Mouse (Mus musculus): Measurements from ENCODE around the gene Shroom3. TPM values are rescaled to one million over a fixed set of nuclear protein-coding genes. Genes with fewer than 3 reads are reported as not detected.

Shroom3 gene
- polyA plus RNA-seq, 1 experiment, result 0.38 TPM

DNA sequence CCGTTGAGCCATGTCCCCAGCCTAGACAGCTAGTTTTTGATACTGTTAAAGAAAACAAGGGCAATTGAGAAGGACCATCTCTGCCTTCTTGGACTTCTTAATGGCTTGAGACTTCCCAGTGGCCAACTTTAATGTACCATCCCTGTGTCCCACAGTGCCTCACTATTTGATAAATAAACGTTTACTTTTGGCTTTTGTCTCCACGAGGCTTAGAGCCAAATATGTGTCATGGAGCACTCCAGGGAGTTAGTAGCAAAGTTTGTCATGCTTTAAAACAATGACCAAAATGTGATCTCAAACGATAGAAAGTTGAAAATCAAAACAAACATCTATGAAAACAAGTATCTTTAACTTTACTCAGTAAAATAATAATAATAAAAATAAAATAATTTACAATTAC lies 83.1 kb downstream of the Shroom3 start:
- no peak overlapping the region for H3K4me3 ChIP-seq (replicated peaks)
- no peaks in the 10 kb centered on the region for H3K4me1 ChIP-seq
- TF ChIP-seq FLI1 (IDR thresholded peaks at IDR 0.05; ENCODE audit: low read length), result no peak
- TF ChIP-seq GATA1 (IDR thresholded peaks at IDR 0.05; ENCODE audit: borderline replicate concordance, low read length), result no peak
- H3K36me3 ChIP-seq (replicated peaks; ENCODE audit: low read length), result no peaks in the 10 kb centered on the region
- H3K9me3 ChIP-seq, result peaks cover 24% of the 10 kb centered on the region
- H3K27me3 ChIP-seq (replicated peaks), result no peaks in the 10 kb centered on the region

DNA sequence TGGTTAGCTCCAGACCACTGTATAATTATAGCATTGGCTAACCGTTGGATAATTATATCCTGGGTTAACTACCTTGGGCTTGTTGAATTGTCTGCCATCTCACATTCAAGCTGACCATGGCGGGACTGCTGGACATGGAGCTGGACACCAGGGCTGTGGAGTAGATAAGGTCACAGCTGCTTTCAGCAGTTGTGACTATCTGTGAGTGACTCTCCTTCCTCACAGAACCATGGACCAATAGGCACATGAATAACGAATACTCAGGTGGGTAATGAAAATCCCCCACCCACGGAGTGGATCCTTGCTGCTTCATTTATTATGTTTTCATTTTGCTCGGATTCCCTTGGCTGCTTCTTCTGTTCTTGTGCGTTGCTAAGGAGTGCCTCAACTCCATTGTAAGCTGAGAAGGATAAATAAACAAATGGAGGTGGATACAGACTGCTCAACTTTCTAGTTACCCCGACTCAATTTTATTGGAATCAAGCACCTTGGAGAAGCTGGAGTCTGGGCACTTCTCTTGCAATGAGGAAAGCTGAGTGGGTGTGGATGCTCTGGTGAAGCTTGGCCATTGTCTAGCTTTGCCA lies 84.1 kb downstream of the Shroom3 start:
- H3K27me3 ChIP-seq (replicated peaks), result no peaks in the 10 kb centered on the region
- H3K9me3 ChIP-seq, result peaks cover 24% of the 10 kb centered on the region
- no peaks in the 10 kb centered on the region for H3K4me1 ChIP-seq
- H3K4me3 ChIP-seq (replicated peaks), result no peak overlapping the region
- H3K36me3 ChIP-seq (replicated peaks; ENCODE audit: low read length), result no peaks in the 10 kb centered on the region
- TF ChIP-seq FLI1 (IDR thresholded peaks at IDR 0.05; ENCODE audit: low read length) (no peak), GATA1 (IDR thresholded peaks at IDR 0.05; ENCODE audit: borderline replicate concordance, low read length) (no peak)

DNA sequence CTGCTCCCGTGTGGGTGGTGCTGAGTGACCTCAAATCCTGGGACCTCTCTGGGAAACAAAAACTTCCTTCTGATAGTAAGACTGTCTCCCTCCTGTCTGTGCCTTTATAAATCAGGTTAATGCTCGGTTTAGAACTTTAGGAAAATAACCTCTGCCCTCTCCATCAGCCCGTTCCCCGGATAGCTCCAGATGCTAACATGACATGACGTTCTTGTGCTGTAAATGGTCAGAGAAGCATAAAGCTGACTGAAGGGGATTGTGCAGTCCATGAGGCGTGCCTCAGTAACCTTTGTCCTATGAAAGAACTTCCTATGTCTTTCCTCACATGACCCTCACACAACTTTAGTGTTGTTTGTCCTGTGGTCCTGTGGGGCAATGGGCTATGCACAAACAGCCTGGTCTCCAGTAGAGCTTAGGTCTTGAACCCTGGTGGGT lies 84.6 kb downstream of the Shroom3 start:
- Histone ChIP-seq H3K36me3 (replicated peaks; ENCODE audit: low read length) (no peaks in the 10 kb centered on the region), H3K4me1 (no peaks in the 10 kb centered on the region), H3K4me3 (replicated peaks) (no peak overlapping the region), H3K27me3 (replicated peaks) (no peaks in the 10 kb centered on the region), H3K9me3 (peaks cover 24% of the 10 kb centered on the region)
- TF ChIP-seq GATA1 (IDR thresholded peaks at IDR 0.05; ENCODE audit: borderline replicate concordance, low read length), result no peak
- TF ChIP-seq FLI1 (IDR thresholded peaks at IDR 0.05; ENCODE audit: low read length), result no peak

DNA sequence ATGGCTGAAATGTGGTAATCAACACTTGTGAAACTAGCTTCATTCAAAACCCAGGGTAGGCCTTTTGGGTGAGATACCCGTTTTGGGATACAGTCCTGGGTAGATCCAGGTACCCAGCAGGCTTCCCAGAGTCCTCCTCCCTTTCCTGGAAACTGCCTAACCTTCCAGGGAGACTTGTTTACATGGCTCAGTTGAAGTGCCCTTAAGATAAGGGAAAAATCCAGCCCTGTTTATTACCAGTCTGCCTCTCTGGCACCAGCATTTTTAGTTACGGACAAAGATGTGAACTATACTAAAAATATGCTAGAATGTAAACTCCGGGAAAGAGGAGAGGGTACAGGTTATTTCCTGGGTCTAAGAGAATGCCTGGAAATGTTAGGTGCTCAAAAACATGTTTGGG lies 90.6 kb downstream of the Shroom3 start:
- Histone ChIP-seq H3K4me1 (no peaks in the 10 kb centered on the region), H3K36me3 (replicated peaks; ENCODE audit: low read length) (no peaks in the 10 kb centered on the region), H3K27me3 (replicated peaks) (no peaks in the 10 kb centered on the region), H3K9me3 (peaks cover 21% of the 10 kb centered on the region), H3K4me3 (replicated peaks) (no peak overlapping the region)
- TF ChIP-seq FLI1 (IDR thresholded peaks at IDR 0.05; ENCODE audit: low read length), result no peak
- no peak for TF ChIP-seq GATA1 (IDR thresholded peaks at IDR 0.05; ENCODE audit: borderline replicate concordance, low read length)

DNA sequence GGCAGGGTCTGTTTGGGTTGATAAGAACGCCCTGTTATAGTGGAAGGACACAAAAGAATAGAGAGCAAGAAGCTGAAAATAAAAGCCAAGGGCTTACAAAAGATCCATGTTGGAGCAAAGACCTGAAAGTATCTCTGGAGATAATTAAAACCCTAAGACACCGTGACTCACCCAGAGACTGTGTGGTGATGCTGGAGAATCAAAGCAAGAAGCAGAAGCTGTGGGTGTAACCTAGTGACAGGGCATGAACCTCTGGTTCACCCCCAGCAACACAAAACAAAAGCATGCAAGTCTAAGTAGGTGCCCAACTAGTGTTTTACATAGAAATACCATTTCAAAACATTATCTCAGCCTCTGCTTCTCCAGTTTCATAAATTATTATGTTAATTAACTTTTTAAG lies 91.2 kb downstream of the Shroom3 start:
- Histone ChIP-seq H3K36me3 (replicated peaks; ENCODE audit: low read length) (no peaks in the 10 kb centered on the region), H3K4me1 (no peaks in the 10 kb centered on the region), H3K9me3 (peaks cover 17% of the 10 kb centered on the region), H3K27me3 (replicated peaks) (no peaks in the 10 kb centered on the region), H3K4me3 (replicated peaks) (no peak overlapping the region)
- no peak for TF ChIP-seq FLI1 (IDR thresholded peaks at IDR 0.05; ENCODE audit: low read length)
- no peak for TF ChIP-seq GATA1 (IDR thresholded peaks at IDR 0.05; ENCODE audit: borderline replicate concordance, low read length)

DNA sequence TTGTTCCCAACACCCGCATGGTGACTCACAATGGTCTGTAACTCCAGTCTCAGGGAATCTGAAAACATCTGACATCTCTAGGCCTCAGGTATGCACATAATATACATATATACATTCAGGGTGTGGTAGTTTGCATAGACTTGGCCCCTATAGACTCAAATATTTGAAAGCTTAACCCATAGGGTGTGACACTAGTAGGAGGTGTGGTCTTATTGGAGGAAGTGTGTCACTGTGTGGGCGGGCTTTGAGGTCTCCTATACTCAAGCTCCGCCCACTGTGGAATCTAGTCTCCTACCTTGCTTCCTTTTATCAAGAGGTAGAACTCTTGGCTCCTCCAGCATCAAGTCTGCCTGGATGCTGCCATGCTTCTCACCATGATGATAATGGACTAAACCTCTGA lies 91.7 kb downstream of the Shroom3 start:
- no peaks in the 10 kb centered on the region for H3K36me3 ChIP-seq (replicated peaks; ENCODE audit: low read length)
- H3K4me1 ChIP-seq, result no peaks in the 10 kb centered on the region
- no peaks in the 10 kb centered on the region for H3K27me3 ChIP-seq (replicated peaks)
- H3K9me3 ChIP-seq, result peaks cover 12% of the 10 kb centered on the region
- H3K4me3 ChIP-seq (replicated peaks), result no peak overlapping the region
- TF ChIP-seq GATA1 (IDR thresholded peaks at IDR 0.05; ENCODE audit: borderline replicate concordance, low read length) (no peak), FLI1 (IDR thresholded peaks at IDR 0.05; ENCODE audit: low read length) (no peak)

DNA sequence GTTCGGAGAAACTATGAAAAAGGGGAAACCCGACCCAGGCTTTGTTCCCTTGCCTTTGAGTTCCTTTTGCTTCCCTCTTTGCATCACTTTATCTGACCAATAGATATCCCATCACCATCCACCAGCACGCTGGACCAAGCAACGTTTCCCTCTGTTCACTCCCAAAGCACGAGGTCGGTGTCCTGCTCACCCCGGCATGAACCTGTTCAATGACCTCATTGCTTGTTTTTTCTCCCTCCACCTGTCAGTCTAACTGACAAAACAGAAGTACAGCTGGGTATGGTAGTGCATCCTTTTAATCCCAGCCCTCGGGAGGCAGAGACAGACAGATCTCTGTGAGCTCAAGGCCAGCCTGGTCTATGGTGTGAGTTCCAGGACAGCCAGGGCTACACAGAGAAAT lies 95.2 kb downstream of the Shroom3 start:
- Histone ChIP-seq H3K4me1 (no peaks in the 10 kb centered on the region), H3K9me3 (peaks cover 11% of the 10 kb centered on the region), H3K4me3 (replicated peaks) (no peak overlapping the region), H3K27me3 (replicated peaks) (no peaks in the 10 kb centered on the region), H3K36me3 (replicated peaks; ENCODE audit: low read length) (no peaks in the 10 kb centered on the region)
- no peak for TF ChIP-seq FLI1 (IDR thresholded peaks at IDR 0.05; ENCODE audit: low read length)
- TF ChIP-seq GATA1 (IDR thresholded peaks at IDR 0.05; ENCODE audit: borderline replicate concordance, low read length), result no peak

DNA sequence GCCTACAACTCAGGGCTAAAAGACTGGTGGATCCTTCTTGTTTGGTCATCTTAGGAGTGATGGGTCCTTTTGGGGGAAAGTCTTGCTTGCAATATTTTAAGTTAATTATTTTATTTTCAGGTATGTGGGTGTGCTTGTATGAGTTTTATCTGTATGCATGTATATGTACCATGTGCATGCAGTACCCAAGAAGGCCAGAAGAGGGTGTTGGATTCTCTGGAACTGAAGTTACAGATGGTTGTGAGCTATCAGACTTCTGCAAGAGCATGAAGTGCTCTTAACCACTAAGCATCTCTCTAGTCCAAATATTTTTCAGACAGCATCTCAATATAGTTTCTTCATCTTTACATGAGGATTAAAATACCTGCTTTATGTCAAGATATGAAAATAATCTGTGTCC lies 97.8 kb downstream of the Shroom3 start:
- Histone ChIP-seq H3K36me3 (replicated peaks; ENCODE audit: low read length) (no peaks in the 10 kb centered on the region), H3K4me3 (replicated peaks) (no peak overlapping the region), H3K4me1 (no peaks in the 10 kb centered on the region), H3K27me3 (replicated peaks) (no peaks in the 10 kb centered on the region), H3K9me3 (peaks cover 15% of the 10 kb centered on the region)
- TF ChIP-seq GATA1 (IDR thresholded peaks at IDR 0.05; ENCODE audit: borderline replicate concordance, low read length) (no peak), FLI1 (IDR thresholded peaks at IDR 0.05; ENCODE audit: low read length) (no peak)

DNA sequence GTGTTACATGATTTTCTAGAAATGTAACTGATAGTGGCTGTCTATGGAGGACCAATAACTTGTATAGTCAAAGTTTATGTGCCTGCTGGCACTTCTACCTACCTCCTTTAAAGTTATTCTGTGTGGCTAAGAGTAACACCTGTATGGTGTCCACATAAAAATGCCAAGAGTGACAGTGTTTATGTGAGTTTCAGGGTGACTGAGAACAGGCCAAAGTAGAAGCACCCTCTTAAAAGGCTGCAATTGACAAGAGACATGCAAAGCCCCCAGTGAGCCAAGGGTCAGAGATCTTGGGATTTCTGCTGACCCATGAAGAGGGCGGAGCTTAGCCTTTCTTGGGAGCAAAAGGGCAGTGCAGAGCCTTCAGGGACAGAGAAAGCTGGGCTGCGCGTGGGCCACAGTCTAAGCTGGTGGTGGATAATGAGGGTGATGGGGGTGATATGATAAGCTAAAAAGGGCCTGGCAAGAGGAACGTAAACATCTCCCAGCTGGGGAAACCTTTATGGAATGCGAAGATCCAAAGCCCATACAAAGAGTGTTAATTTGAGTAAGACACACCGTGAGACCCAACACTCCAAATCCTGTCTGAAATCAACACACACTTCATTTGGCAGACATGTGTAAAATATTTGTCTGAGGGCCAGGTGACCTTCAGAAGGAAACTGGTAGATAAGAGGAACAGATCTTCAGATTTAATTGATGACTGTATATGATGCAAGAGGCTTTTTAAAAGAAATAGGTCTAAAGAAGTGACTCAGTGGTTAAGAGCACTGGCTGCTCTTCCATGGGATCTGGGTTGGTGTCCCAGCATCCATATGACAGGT lies 101.0 kb downstream of the Shroom3 start:
- no peaks in the 10 kb centered on the region for H3K27me3 ChIP-seq (replicated peaks)
- peaks cover 15% of the 10 kb centered on the region for H3K9me3 ChIP-seq
- no peaks in the 10 kb centered on the region for H3K4me1 ChIP-seq
- H3K4me3 ChIP-seq (replicated peaks), result no peak overlapping the region
- no peaks in the 10 kb centered on the region for H3K36me3 ChIP-seq (replicated peaks; ENCODE audit: low read length)
- TF ChIP-seq FLI1 (IDR thresholded peaks at IDR 0.05; ENCODE audit: low read length) (no peak), GATA1 (IDR thresholded peaks at IDR 0.05; ENCODE audit: borderline replicate concordance, low read length) (no peak)

DNA sequence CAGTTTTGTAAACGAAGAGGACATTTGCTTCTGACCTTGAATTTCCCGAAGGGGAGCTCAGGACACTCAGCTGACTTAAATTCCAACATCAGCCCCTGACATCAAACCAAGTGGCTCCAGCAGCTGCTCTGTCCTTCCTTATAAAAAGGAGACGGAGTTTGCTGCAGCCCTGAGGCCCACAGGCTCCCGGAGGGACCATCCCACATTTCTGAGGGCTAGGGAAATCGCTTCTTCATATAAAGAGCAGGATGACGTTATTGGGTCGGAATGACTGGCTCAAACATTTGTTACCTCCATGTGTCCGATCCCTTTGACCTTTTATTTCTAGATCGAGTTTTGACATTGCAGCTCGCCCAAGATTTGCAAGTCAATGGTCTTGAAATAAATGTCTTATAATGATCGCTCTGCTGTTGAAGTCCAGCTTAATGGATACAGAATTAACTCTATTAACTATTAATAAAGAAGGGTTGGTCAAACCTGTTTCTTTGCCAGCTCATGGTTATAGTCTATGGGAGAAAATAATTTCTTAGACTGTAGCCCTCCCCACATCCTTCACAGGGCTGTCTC lies 102.7 kb downstream of the Shroom3 start:
- Histone ChIP-seq H3K9me3 (peaks cover 8% of the 10 kb centered on the region), H3K36me3 (replicated peaks; ENCODE audit: low read length) (no peaks in the 10 kb centered on the region), H3K27me3 (replicated peaks) (no peaks in the 10 kb centered on the region), H3K4me3 (replicated peaks) (no peak overlapping the region), H3K4me1 (no peaks in the 10 kb centered on the region)
- no peak for TF ChIP-seq GATA1 (IDR thresholded peaks at IDR 0.05; ENCODE audit: borderline replicate concordance, low read length)
- no peak for TF ChIP-seq FLI1 (IDR thresholded peaks at IDR 0.05; ENCODE audit: low read length)
